Mouse (Mus musculus) megakaryocyte progenitor cell, adult 5-6 weeks (primary cell): ENCODE measurements around the gene Bhlhe41. TPM values are rescaled to one million over a fixed set of nuclear protein-coding genes. Genes with fewer than 3 reads are reported as not detected.

Source experiments
- ATAC-seq: replicated peaks from 2 replicates; pipeline ENCODE4 v1.8.0; 2016; ENCODE audit warnings: mild to moderate bottlenecking, moderate TSS enrichment, inconsistent platforms; ENCODE audit not compliant: poor library complexity
- total RNA-seq, 2 experiments: library from RNA; stranded (forward) in 1 of 2; stranded (reverse) in 1 of 2; fragments of 157-497, 149-512 nt in 1 of 2; fragments of 200-1000 nt in 1 of 2; gene quantifications; 2 replicates each; pipeline versions ENCODE4 v1.2.3 to v1.2.4; 2015 to 2017

The Bhlhe41 gene
- total RNA-seq, 2 experiments from 2014 or later = 0.12 TPM; not detected in 1

DNA sequence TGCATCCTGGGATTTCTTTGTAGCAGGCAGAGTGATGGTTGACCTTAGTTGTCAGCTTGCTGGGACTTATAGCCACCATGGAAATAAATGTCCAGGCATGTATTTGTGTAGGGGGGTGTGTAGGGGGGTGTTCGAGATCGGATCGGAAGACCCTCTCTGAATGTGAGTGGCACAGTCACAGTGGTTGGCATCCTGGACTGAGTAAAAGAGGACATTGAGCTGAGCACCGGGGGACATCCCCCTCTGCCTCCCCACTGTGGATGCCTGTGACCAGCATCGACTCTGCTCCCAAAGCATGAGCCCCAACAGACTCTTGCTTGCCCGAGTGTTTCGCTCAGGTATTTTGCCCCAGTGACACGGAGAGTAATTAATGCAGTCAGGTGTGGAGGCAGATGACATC, 8.0 kb upstream of the Bhlhe41 start:
- ATAC-seq = no peak

DNA sequence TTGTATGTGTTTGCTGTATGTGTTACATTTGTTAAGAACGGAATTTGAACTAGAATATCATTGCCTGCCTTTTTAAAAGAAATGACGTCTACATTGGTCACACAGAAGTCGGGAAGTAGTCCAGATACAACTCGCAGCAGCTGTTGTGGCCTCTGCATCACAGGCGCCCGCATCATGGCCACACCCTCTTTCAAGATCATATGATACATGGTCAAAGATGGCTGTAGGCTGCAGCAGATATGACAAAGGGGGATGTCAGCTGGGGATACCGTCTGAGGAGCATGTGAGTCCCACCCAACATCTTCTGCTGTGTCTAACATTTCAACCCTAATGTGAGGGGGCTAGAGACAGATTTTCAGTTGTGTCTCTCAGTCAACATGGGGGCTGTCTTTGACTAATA, 6.7 kb upstream of the Bhlhe41 start:
- no peak for ATAC-seq

DNA sequence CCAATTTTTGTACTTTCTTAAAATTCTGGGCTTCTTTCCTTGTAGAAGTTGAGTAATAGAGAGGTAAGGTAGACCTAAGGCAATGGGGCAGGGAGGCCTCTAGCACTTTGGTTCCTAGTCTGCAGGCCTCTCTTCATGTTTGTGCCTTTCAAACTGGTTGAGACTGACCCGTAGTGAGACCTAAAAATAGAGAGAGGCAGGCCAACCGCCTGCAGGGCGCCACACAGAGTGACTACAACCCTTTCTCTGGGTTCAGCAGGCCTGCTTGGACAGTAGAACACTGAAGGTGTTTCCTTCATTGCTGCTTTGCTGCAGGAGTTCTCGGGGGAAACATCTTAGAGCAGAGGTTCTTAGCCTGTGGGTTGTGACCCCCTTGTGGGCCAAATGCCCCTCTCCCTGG, 5.6 kb upstream of the Bhlhe41 start:
- no peak for ATAC-seq

DNA sequence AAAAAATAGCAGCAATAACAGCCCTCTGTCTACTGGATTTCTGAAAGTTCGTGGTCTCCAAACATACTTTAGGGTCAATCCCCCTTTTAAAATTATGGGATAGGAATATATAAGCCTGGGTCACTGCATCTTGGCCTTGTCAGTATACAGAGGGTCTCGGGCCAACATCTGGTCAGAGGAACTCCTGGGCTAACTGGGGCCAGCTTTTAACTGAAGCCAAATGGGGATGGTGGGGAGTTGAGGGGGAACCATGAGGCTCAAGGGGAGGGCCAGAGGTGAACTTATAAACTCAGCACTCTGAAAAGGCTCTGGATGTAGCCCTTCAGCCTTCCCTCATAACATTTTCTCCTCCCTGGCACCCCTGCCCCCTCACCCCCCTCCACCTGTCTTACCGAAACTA, 1.8 kb upstream of the Bhlhe41 start:
- ATAC-seq = no peak

DNA sequence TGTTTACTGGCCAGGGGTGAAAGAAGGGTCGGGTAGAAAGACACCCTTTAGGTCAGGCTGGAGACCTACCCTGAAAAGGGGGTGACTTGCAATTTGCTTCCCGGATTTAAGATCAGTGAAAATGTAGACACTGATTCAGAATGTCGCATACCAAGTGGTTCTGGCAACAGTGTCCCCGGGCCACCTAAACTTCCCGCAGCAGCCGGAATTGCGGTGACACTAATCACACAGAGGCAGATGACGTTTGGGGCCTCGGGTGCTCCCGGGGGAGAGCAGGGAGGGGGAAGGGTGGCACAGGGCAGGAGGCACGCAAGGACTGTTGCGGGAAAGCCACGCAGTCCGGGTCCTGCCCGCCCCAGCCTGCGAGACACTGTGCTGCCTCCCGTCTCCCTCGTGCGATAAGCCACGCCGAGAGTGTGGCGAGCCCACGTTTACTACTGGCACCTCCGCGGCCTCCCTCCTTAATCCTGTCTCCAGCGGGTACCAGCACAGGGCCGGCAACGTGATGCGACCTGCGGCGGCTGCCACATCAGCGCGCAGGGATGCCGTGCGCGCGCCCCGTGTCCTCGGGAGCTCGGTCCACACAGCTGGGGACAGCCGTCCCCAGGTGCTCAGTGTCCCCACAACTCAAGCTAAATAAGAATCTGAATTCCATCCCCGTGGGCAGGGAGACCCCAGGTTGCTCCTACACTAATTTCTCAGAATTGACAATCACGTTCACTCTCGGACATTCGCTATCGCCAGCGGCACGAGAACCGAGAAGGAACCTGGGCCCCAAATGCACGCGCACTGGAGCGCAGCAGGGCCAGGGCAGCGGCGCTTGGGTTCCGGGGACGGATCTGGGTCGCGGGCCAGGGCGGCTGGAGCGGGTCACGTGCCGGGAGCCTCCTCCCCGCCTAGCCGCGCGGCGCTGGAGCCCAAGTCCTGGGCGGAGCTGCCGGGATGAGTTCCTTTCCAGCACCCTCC, 811 bp upstream of the Bhlhe41 start:
- ATAC-seq = peak; percentile 29

DNA sequence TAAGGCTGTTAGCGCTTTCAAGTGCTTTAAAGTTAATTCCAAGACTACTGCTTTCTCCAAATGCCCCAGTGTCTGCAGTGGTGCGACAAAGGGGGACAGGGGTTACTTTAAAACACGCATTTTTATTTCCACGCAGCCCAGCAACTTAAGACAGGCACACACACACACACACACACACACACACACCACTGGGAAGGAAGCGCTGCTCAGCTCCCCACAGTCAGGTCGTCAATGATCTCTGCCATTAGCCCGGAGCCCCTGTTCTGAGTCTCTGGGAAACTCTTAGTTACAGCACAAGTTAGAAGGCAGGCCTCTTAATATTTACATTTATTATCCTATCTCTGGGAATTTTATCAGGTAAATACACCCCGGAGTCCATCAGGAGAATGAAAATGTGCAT, 1.2 kb downstream of the Bhlhe41 start:
- no peak for ATAC-seq

DNA sequence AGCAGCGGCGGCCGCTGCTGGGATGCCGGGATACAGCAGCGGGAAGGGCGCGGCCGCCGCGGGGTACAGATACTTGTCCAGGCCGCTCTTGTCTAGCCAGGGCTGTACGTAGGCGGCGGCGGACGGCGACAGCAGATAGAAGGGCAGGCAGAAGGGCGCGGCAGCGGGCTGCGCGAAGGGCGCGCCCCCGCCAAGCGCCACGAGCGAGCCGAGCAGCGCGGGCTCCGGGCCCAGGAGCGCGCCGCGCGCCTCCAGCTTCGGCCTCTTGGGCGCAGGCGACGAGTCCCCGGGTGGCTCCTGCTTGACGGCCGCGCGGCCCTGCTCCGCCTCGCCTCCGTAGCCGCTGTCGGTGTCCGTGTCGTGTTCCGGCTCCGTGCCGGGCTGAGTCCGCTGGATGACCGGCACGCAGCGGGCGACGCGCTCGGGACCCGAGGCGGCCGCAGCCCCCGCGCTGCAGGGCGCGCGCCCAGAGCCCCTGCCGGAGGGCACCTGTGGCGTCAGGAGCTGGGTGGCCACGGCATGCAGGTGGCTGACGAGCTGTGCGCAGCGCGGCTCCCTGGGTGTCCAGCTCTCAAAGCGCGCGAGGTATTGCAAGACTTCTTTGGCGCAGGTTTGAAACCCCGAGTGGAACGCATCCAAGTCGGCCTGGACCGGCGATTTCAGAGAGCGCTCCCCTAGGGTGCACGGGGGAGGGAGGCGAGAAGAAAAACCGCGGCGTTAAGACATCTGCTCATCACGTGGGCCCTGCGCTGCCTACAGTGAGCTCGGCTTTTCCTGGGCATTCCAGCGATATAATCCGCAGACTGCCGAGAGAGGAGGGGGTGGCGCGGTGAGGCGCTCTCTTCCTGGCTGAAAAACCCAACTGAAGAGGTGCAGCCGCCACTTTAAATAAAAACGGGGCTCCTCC, 2.0 kb downstream of the Bhlhe41 start:
- peak; percentile 67 for ATAC-seq

DNA sequence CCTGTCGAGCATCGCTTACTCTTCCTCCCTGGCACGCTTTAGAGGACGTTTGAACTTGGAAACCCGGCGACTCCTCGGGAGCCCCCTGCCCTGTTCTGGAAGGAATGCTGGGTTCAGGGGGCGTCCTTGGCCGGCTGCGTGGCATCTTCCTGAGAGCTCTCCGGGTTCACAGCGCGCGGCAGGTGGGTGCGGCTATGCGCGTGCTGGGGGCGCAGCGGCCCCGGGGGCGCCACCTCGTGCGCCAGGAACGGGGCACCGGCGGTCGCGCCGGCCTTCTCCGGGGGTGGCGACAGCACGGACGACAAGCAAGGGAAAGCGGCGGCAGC, 2.7 kb downstream of the Bhlhe41 start:
- no peak for ATAC-seq

DNA sequence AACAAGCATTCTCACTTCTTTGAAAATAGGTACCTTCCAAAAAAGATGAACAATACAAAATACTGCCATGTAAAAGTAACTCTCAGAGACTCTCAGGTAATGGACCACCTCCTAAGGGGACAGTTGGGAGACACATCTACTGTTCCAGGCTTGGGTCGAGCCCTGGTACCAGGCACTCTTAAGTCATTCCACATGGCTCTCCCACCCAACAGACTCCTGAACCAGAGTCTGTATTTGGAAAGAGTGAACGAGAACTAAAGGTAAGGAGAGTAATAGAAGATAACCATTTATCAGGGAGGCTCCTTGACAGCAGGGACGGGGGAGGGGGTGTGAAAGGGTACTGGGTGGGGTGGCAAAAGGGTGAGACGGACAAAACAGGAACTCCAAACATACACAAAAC, 3.0 kb downstream of the Bhlhe41 start:
- ATAC-seq = no peak

DNA sequence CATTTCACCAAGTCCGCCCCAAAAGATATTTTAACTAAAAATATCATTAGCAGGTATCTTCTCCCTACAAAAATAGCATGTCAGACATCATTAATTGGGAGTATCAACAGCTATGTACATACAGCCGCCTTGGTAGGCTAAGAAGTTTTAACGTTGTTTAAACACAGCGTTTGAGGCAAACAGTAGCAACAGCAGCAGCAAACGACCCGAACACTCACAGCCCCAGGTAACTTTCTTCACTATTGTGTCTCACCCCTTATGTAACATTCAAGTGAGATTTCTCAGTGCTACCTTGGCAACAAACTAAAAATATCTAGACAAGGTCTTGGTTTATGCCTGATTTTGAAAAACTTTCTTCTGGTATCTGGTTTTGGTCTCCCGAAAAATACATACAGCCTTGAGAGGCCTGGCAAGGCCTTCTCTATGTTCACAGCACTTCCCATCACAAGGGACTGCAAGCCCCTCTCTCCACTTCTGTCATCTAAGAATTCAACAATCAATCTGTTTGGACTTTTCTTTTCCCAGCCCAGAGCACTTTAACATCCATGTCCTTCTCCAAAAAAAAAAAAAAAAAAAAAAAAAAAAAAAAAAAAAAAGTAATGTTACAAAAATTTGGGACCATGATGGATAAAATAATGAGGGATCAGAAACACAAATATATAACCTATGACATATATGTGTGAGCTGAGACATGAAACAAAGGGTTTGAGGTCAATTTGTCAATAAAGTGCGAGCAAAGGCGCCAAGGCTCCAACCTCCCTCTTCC, 3.7 kb downstream of the Bhlhe41 start:
- no peak for ATAC-seq

DNA sequence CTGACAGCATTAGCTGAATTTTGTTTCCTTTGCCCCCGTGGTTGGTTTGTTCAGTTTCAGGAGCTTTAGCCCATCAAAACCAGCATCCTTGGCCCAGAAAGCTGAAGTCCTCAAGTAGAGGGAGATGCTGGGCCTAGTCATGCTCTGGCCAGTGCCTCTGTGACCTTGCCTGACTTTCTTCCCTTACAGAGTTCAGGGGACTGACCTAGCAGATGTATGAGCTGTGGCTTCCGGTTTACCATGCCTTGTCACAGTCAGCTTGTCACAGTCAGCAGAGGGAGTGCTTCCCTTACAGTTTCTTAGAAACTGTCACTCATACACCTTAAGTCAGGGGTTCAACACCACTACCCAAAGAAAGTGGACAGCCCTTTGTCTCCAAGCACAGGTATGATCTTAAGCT, 5.0 kb downstream of the Bhlhe41 start:
- peak; percentile 45 for ATAC-seq

DNA sequence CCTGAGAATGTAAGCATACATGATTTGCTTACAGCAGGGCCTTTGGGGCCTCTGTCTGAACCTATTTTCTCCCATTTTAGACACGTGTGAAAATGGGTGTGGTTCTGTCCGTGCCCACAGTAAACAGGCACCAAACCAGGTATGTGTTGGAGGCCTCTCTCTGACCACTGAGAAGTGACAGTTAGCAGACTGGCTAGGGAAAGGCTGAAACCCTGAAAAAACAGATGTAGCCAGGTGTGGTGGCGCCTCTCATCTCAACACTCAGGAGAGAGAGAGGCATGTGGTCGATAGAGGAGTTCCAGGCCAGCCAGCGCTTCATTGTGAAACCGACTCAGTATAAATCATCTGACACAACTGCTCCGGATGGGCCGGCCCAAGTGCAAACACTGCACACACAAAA, 6.9 kb downstream of the Bhlhe41 start:
- ATAC-seq = no peak

DNA sequence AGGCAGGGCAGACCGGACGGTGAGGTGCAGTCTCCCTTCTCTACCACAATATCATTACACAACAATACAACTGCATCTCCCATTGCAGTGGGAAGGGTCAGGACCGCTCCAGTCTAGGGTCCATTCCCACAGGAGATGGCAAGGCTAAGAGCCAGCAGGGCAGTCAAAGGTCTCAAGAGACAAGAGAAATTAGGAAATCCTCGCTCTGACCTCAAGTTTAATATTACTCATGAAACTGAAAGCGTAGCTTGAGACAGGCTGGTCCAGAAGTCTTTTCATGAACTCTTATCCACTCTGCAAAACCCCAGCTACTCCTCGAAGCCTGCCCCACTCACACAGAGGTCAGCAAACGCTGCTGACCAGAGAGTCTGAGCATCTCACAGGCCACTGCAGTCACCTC, 7.9 kb downstream of the Bhlhe41 start:
- no peak for ATAC-seq

DNA sequence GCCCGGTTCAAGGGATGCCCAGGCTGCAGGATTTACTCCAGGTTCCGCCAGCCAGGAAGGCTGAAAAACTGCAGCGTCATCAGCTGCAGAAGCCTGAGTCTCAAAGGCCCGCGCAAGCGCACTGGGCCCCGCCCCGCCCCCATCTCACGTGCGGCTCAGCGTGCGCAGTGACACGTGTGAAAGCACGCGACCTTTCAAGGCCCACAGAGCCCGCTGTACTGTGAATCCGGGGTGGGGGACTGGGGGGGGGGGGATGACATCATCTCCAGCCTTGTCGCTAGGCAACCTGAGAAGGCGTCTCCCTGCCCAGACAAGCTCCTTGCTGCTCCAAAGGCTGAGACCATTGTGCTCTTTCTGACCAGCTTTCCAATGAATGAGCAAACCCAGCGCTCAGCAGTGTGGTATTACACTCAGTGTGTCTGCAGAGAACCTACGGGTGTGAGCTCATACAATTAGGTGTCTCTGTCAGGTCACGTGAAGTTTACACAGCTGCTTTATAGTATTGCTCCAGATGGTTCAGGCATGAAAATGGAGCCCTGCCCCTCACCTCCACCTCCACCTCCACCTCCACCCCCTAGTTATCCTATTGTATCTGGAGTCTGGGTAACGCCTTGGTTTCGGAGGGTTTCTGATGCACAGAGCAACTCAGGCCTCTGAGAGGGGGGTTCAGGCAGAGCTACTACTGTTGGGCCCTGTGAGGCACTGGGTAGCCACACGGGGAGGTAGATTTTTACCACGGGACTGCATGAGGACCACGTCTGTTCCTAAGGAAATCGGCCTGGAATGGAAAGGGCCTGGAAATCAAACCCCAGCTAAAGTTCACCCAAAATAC, 9.4 kb downstream of the Bhlhe41 start:
- peak; percentile 74 for ATAC-seq

DNA sequence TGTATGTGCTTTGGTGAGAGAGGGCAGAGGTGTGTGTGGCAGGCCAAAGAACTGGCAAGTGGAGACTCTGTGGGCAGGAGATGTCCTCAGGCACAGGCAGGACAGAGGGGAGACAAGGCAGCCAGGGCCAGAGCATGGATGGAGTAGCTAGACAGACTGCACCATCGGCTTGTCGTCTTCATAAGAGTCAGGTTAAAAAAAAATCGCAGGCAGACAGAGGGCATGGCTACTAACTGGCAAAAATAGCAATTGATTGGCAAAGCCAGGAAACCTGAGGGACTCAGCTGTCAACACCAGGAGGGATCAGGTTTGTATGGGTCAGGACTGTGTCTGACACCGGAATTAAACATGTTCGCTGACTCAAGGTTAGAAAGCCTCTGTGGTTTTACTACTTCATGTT, 10.6 kb downstream of the Bhlhe41 start:
- no peak for ATAC-seq

DNA sequence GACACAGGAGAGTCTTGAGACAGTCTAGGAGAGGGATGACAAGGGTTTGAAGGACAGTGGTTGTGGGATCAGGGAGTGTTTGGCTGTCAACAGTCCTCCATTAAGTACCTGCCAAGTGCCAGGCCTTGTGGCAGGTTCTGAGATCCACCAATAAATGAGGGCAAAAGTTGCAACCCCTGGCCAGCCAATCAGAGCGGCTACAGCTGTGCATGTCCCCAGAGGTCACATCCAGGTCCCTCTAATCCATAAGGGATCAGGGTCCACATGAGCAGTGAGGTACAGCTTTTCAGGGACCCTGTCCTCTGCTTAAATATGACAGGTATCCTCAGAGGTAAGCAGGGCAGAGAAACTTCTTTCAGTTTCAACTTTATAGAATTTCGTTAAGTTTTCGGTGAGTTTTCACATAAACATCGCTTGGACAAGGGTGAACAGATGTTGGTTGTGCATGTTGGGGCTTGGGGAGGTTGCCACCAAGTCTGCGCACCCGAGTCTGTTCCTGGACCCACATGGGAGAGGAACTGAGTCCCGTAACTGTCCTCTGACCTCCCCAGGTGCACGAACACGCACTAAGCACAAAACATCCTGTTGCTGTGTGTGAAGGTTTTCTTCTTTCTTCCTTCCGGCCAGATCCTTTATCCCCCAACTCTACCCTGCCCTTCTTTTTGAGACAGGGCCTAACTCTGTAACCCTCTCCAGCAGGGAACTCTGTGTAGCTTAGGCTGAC, 11.8 kb downstream of the Bhlhe41 start:
- no peak for ATAC-seq

DNA sequence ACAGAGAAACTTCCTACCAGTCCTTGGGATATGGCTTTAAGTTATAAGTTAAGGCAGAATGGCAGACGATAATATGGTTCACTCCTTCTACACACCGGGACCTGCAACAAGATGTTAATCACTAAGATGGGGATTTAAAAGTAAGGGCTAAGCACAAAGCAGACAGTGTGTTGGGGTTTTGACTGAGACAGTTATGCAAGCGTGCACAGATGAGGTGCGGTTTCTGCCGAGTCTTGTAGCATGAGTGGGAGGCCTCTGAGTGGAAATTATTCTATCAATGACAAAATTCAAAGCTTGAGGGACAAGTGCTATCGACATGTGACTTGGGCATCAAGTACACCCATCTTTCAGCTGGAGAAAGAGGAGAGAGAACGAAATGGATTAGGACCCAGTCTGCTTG, 12.7 kb downstream of the Bhlhe41 start:
- ATAC-seq = no peak

DNA sequence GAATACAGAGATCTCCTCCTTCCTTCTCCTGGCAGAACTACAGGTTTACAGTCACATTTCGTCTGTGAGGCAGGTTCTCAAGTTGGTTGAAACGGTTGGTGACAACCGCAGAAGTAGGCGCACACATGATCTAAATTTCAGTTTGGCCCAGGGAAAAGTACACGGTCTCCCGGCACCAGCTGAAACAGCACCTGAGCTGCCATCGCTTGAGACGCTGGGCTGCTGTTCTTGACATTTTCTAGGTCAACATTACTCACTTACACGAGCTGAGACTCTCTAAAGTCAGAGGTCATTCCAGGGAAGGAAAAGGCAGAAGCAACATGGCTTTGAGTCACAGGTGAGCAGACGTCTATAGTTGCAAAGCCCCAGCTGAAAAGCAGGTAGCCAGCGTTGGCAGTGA, 13.4 kb downstream of the Bhlhe41 start:
- ATAC-seq = no peak

DNA sequence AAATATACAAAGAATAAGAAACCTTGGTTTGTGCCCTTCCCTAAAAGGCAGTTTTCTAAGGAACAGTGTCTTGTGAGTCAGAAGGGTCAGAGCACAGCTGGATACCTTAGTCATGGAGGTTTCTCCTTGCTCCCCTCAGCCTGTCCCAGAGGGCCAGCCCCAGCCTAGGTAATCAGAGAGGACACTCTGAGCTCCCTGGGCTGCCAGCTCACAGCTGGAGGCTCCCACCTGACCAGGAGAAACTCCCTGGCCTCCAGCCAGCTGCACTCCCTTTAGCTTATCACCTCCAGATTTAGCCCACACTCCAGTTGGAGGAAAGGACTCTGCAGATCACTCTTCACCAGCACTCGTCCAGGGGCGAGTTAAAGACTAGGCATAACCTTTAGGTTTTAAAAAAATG, 14.6 kb downstream of the Bhlhe41 start:
- ATAC-seq = peak; percentile 29; the same call in 1 of the 2 replicates

DNA sequence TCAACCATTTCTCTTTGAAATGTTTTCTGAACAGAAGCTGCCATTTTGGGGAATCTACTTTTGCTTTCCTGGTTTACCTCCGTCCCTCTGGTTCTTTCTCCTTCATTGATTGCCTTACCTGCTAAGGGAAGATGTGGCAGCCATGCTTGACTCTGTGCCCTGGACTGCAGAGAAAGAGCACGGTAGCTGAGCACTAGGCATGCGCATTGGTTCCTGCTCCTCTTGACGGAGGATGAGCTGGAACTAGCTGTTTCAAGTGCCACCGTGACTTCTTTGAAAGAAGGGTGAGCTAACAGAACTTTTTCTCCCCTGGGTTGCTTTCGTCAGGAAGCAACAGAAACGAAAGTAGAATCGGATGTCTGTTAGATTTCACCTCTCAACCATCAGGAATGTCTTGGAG, 17.7 kb downstream of the Bhlhe41 start:
- ATAC-seq = no peak
